Mouse (Mus musculus) limb, embryonic 13.5 days (tissue): ENCODE measurements around the gene Blmh. TPM values are rescaled to one million over a fixed set of nuclear protein-coding genes. Genes with fewer than 3 reads are reported as not detected.

Experiments used
- ATAC-seq: fragments of 200-750 bp; cut with Nextera tagmentation; 2 replicates; pipeline ENCODE4 v1.8.0; 2017; ENCODE audit warnings: low read depth, moderate number of reproducible peaks, moderate TSS enrichment; ENCODE audit not compliant: low FRiP score
- H3K27ac ChIP-seq: fragments of 300-500 bp; sonication (generic); 2 replicates; pipeline ENCODE4 v1.5.1; 2015; ENCODE audit warnings: inconsistent platforms, mild to moderate bottlenecking, moderate library complexity
- H3K27me3 ChIP-seq: fragments of 300-500 bp; sonication (generic); 2 replicates; pipeline ENCODE4 v1.6.1; 2015; ENCODE audit warnings: mild to moderate bottlenecking, inconsistent platforms
- H3K36me3 ChIP-seq: fragments of 300-500 bp; sonication (generic); 2 replicates; pipeline ENCODE4 v1.6.1; 2015; ENCODE audit warnings: inconsistent platforms, mild to moderate bottlenecking, moderate library complexity
- H3K4me1 ChIP-seq: fragments of 300-500 bp; sonication (generic); 2 replicates; pipeline ENCODE4 v1.6.1; 2015; ENCODE audit warnings: inconsistent platforms
- H3K4me2 ChIP-seq: fragments of 300-500 bp; sonication (generic); replicated peaks from 2 replicates; pipeline ENCODE4 v1.6.1; 2015; ENCODE audit warnings: inconsistent platforms, mild to moderate bottlenecking, moderate library complexity
- H3K4me3 ChIP-seq: fragments of 300-500 bp; sonication (generic); 2 replicates; pipeline ENCODE4 v1.5.1; 2015; ENCODE audit warnings: moderate library complexity, mild to moderate bottlenecking, inconsistent platforms
- H3K9ac ChIP-seq: fragments of 300-500 bp; sonication (generic); 2 replicates; pipeline ENCODE4 v1.6.1; 2015; ENCODE audit warnings: mild to moderate bottlenecking, inconsistent platforms
- H3K9me3 ChIP-seq: fragments of 300-500 bp; sonication (generic); 2 replicates; pipeline ENCODE4 v1.6.1; 2016; ENCODE audit warnings: inconsistent platforms
- WGBS: fragments of 180-500 bp; shearing (Covaris S2); methylation state at CpG from one replicate; pipeline ENCODE4 v1.1.7; 2015; 5-methylcytosine and 5-hydroxymethylcytosine counted together
- polyA plus RNA-seq: library from polyadenylated mRNA; unstranded; fragments of >200 nt; fragmentation: Nextera tagmentation; extraction: Ambion mirVana; gene quantifications from 2 replicates; pipeline ENCODE4 v1.2.1, GENCODE M21; 2015

Gene Blmh
- polyA plus RNA-seq, 1 experiment from 2014 or later = 190 TPM

- H3K9me3 ChIP-seq = no peaks in the 10 kb centered on the region
- peaks cover 9% of the 10 kb centered on the region for H3K4me1 ChIP-seq
- no peak for ATAC-seq
- no peak overlapping the region for H3K4me2 ChIP-seq
- no peaks in the 10 kb centered on the region for H3K36me3 ChIP-seq
- peaks cover 6% of the 10 kb centered on the region; the same call in 1 of the 2 replicates for H3K27me3 ChIP-seq
- H3K9ac ChIP-seq = no peak overlapping the region
- no peak overlapping the region for H3K27ac ChIP-seq
- no peak overlapping the region for H3K4me3 ChIP-seq
- 72% methylated on average over 16 of the region's 16 CpGs for WGBS
Measured at GRCm38 (mm10) chr11:77009069-77010025, 84.7 kb downstream of the Blmh start.

- H3K4me3 ChIP-seq = no peak overlapping the region
- 76% methylated on average over 10 of the region's 10 CpGs for WGBS
- H3K36me3 ChIP-seq = no peaks in the 10 kb centered on the region
- H3K27ac ChIP-seq = no peak overlapping the region
- 0 out of 2 replicates have a peak, but pooled peaks cover 2% of the 10 kb centered on the region for H3K27me3 ChIP-seq
- peaks cover 9% of the 10 kb centered on the region for H3K4me1 ChIP-seq
- H3K9me3 ChIP-seq = no peaks in the 10 kb centered on the region
- H3K4me2 ChIP-seq = no peak overlapping the region
- H3K9ac ChIP-seq = no peak overlapping the region
- ATAC-seq = no peak
Measured at GRCm38 (mm10) chr11:77010762-77011475, 86.3 kb downstream of the Blmh start.

- Histone ChIP-seq H3K4me2 (no peak overlapping the region), H3K27me3 (no peaks in the 10 kb centered on the region), H3K4me1 (no peaks in the 10 kb centered on the region), H3K27ac (no peak overlapping the region), H3K9me3 (no peaks in the 10 kb centered on the region), H3K36me3 (no peaks in the 10 kb centered on the region), H3K4me3 (no peak overlapping the region), H3K9ac (no peak overlapping the region)
- WGBS = 77% methylated on average over 11 of the region's 11 CpGs
- no peak for ATAC-seq
Measured at GRCm38 (mm10) chr11:77018046-77018445, 93.4 kb downstream of the Blmh start.

- H3K9ac ChIP-seq = no peak overlapping the region
- H3K9me3 ChIP-seq = no peaks in the 10 kb centered on the region
- no peaks in the 10 kb centered on the region for H3K4me1 ChIP-seq
- no peak overlapping the region for H3K4me3 ChIP-seq
- H3K36me3 ChIP-seq = no peaks in the 10 kb centered on the region
- no peak for ATAC-seq
- 77% methylated on average over 8 of the region's 8 CpGs for WGBS
- H3K27me3 ChIP-seq = no peaks in the 10 kb centered on the region
- no peak overlapping the region for H3K27ac ChIP-seq
- H3K4me2 ChIP-seq = no peak overlapping the region
Measured at GRCm38 (mm10) chr11:77019539-77019938, 94.9 kb downstream of the Blmh start.

- no peaks in the 10 kb centered on the region for H3K9me3 ChIP-seq
- no peak overlapping the region for H3K4me3 ChIP-seq
- no peaks in the 10 kb centered on the region for H3K27me3 ChIP-seq
- H3K4me2 ChIP-seq = no peak overlapping the region
- no peaks in the 10 kb centered on the region for H3K4me1 ChIP-seq
- 85% methylated on average over 9 of the region's 9 CpGs for WGBS
- no peak overlapping the region for H3K9ac ChIP-seq
- no peak for ATAC-seq
- no peaks in the 10 kb centered on the region for H3K36me3 ChIP-seq
- H3K27ac ChIP-seq = no peak overlapping the region
Measured at GRCm38 (mm10) chr11:77021749-77022396, 97.3 kb downstream of the Blmh start.

- H3K9ac ChIP-seq = no peak overlapping the region
- no peak overlapping the region for H3K4me2 ChIP-seq
- no peaks in the 10 kb centered on the region for H3K9me3 ChIP-seq
- H3K27ac ChIP-seq = no peak overlapping the region
- no peaks in the 10 kb centered on the region for H3K27me3 ChIP-seq
- no peak for ATAC-seq
- H3K4me3 ChIP-seq = no peak overlapping the region
- H3K4me1 ChIP-seq = no peaks in the 10 kb centered on the region
- WGBS = 80% methylated on average over 3 of the region's 3 CpGs
- no peaks in the 10 kb centered on the region for H3K36me3 ChIP-seq
Measured at GRCm38 (mm10) chr11:77026559-77026958, 102.0 kb downstream of the Blmh start.

GRCm38 (mm10) chr11:77028157-77028556, 103.5 kb downstream of the Blmh start:
- Histone ChIP-seq H3K4me3 (no peak overlapping the region), H3K4me1 (no peaks in the 10 kb centered on the region), H3K9ac (no peak overlapping the region), H3K27ac (no peak overlapping the region), H3K36me3 (no peaks in the 10 kb centered on the region), H3K9me3 (no peaks in the 10 kb centered on the region), H3K4me2 (no peak overlapping the region), H3K27me3 (no peaks in the 10 kb centered on the region)
- WGBS = 90% methylated on average over 3 of the region's 3 CpGs
- ATAC-seq = no peak

GRCm38 (mm10) chr11:77031151-77031934, 106.7 kb downstream of the Blmh start:
- Histone ChIP-seq H3K4me2 (no peak overlapping the region), H3K27me3 (no peaks in the 10 kb centered on the region), H3K27ac (no peak overlapping the region), H3K4me1 (no peaks in the 10 kb centered on the region), H3K9me3 (no peaks in the 10 kb centered on the region), H3K9ac (no peak overlapping the region), H3K36me3 (no peaks in the 10 kb centered on the region), H3K4me3 (no peak overlapping the region)
- no peak for ATAC-seq
- WGBS = 85% methylated on average over 14 of the region's 14 CpGs

Other genes with a start within 250 kb of the Blmh start
- 0.32 and 0.37 TPM in 2 replicates for gene Trarg1, start 245.0 kb upstream of the Blmh start, polyA plus RNA-seq
- 22.3 and 24.0 TPM in 2 replicates for gene Gosr1, start 161.2 kb upstream of the Blmh start, polyA plus RNA-seq
- gene Cpd, start 77.8 kb upstream of the Blmh start, polyA plus RNA-seq = 9.8 and 10.3 TPM in 2 replicates
- not detected in 2 replicates for gene Tmigd1, start 22.6 kb upstream of the Blmh start, polyA plus RNA-seq
- 0.33 and 0.77 TPM in 2 replicates for gene Slc6a4, start 73.8 kb downstream of the Blmh start, polyA plus RNA-seq
- gene Nsrp1, start 153.6 kb downstream of the Blmh start, polyA plus RNA-seq = 79.3 and 92.7 TPM in 2 replicates